22 mouse cellular contexts compared by ENCODE assay signal in the genomic region with DNA sequence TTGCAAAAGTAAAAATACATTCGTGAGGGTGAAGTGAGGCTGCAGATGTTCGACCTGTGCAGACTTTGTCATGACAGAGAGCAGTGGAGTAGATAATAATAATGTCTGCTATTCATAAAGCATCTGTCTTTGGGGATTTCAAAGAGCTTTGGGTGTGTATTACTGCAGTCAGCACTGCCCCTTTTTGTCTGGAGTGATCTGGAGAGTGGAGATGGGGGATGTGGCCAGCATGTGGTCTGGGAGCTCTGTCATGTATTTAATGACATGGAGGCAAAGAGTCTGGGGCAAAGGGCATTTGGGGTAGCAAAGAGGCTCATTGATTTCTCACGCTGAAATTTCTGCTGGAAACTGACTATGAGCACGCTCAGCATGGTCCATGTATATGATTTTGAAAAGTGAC.
DNase-seq lines count a peak whose midpoint lies in the region; ATAC-seq lines count a peak whose summit lies in the region.
"Had no signal": no experiment of that assay in that cellular context is flagged by ENCODE, and none has a peak within 500 bp of the region (broad histone marks: within the 10 kb centered on the region; RNA-seq: fewer than 3 reads in every experiment).

No protein-coding gene starts in this region.

- H3K27me3 ChIP-seq in hindbrain, embryonic 10.5 days (ENCODE audit: insufficient read depth, poor library complexity, severe bottlenecking) = no peaks in the 10 kb centered on the region
- H3K27me3 ChIP-seq in hindbrain, embryonic 13.5 days = no peaks in the 10 kb centered on the region
- H3K27me3 ChIP-seq in midbrain, embryonic 13.5 days = no peaks in the 10 kb centered on the region
- no peaks in the 10 kb centered on the region for H3K27me3 ChIP-seq in midbrain, embryonic 14.5 days (ENCODE audit: control insufficient read depth, insufficient read depth, low read length)
- H3K27me3 ChIP-seq in embryonic facial prominence, embryonic 14.5 days (replicated peaks; ENCODE audit: control insufficient read depth, insufficient read depth, low read length) = no peaks in the 10 kb centered on the region
- H3K27me3 ChIP-seq: hindbrain, embryonic 15.5 days; limb, embryonic 12.5 days; liver, embryonic 13.5 days; lung, embryonic 15.5 days; neural tube, embryonic 12.5 days had no signal

- H3K36me3 ChIP-seq in hindbrain, embryonic 10.5 days = no peaks in the 10 kb centered on the region
- no peaks in the 10 kb centered on the region for H3K36me3 ChIP-seq in hindbrain, embryonic 13.5 days
- H3K36me3 ChIP-seq in midbrain, embryonic 13.5 days = no peaks in the 10 kb centered on the region
- H3K36me3 ChIP-seq in midbrain, embryonic 14.5 days (ENCODE audit: control insufficient read depth, insufficient read depth, low read length) = no peaks in the 10 kb centered on the region
- H3K36me3 ChIP-seq in embryonic facial prominence, embryonic 14.5 days (ENCODE audit: control insufficient read depth, insufficient read depth, low read length) = no peaks in the 10 kb centered on the region
- H3K36me3 ChIP-seq: heart, embryonic 10.5 days; hindbrain, embryonic 15.5 days; limb, embryonic 12.5 days; liver, embryonic 13.5 days; lung, embryonic 15.5 days; neural tube, embryonic 12.5 days had no signal

- no peak overlapping the region for H3K9ac ChIP-seq in hindbrain, embryonic 13.5 days
- H3K9ac ChIP-seq in midbrain, embryonic 13.5 days (replicated peaks) = no peak overlapping the region
- no peak overlapping the region for H3K9ac ChIP-seq in midbrain, embryonic 14.5 days (replicated peaks; ENCODE audit: low read length)
- H3K9ac ChIP-seq in embryonic facial prominence, embryonic 14.5 days (ENCODE audit: low read depth, low read length) = no peak overlapping the region
- H3K9ac ChIP-seq: hindbrain, embryonic 15.5 days; limb, embryonic 12.5 days; liver, embryonic 13.5 days; lung, embryonic 15.5 days; neural tube, embryonic 12.5 days had no signal

- ATAC-seq in hindbrain, embryonic 13.5 days (ENCODE audit: low FRiP score) = no peak
- ATAC-seq in midbrain, embryonic 13.5 days = 0 out of 2 replicates have a peak, but pooled peaks have one; percentile 45
- ATAC-seq in midbrain, embryonic 14.5 days (ENCODE audit: low FRiP score, low TSS enrichment) = no peak
- no peak for ATAC-seq in embryonic facial prominence, embryonic 14.5 days (ENCODE audit: low read depth)
- ATAC-seq: forebrain, embryonic 16.5 days; intestine, embryonic 16.5 days had no signal

- 19% methylated on average over 4 of the region's 4 CpGs for WGBS in hindbrain, embryonic 10.5 days
- WGBS in hindbrain, embryonic 13.5 days = 12% methylated on average over 4 of the region's 4 CpGs
- WGBS in midbrain, embryonic 13.5 days = 22% methylated on average over 4 of the region's 4 CpGs
- WGBS in midbrain, embryonic 14.5 days = 21% methylated on average over 4 of the region's 4 CpGs
- WGBS in embryonic facial prominence, embryonic 14.5 days = 16% methylated on average over 4 of the region's 4 CpGs

- H3K4me1 ChIP-seq in hindbrain, embryonic 10.5 days (replicated peaks) = peaks cover 44% of the 10 kb centered on the region
- peaks cover 15% of the 10 kb centered on the region for H3K4me1 ChIP-seq in hindbrain, embryonic 13.5 days (replicated peaks)
- H3K4me1 ChIP-seq in midbrain, embryonic 13.5 days (replicated peaks) = peaks cover 18% of the 10 kb centered on the region
- H3K4me1 ChIP-seq in midbrain, embryonic 14.5 days (ENCODE audit: control insufficient read depth, insufficient read depth, low read length) = peaks cover 19% of the 10 kb centered on the region; the same call in 1 of the 2 replicates
- no peaks in the 10 kb centered on the region for H3K4me1 ChIP-seq in embryonic facial prominence, embryonic 14.5 days (ENCODE audit: control insufficient read depth, insufficient read depth, low read length)
- H3K4me1 ChIP-seq: hindbrain, embryonic 15.5 days; liver, embryonic 13.5 days; lung, embryonic 15.5 days had no signal

- DNase-seq in hindbrain, embryonic 10.5 days (ENCODE audit: low spot score) = peak; percentile 54
- no peak for DNase-seq in midbrain, embryonic 14.5 days
- peak; percentile 13 for DNase-seq in embryonic facial prominence, embryonic 14.5 days (ENCODE audit: low spot score)
- no peak for DNase-seq in adrenal gland, adult 18-20 months (ENCODE audit: low spot score in 2 of 2)
- no peak for DNase-seq in thymus, postnatal 0 days (ENCODE audit: low spot score)
- DNase-seq: B cell, adult 2 months; cerebellum, adult 8-10 months; kidney, postnatal 4 days; liver, embryonic 13.5 days; lung, postnatal 4 days; right cerebral cortex, postnatal 14 days; spleen, adult 18-20 months; thymus, postnatal 4 days had no signal

- H3K9me3 ChIP-seq in hindbrain, embryonic 10.5 days = no peaks in the 10 kb centered on the region
- H3K9me3 ChIP-seq in hindbrain, embryonic 13.5 days = no peaks in the 10 kb centered on the region
- H3K9me3 ChIP-seq in midbrain, embryonic 13.5 days = no peaks in the 10 kb centered on the region
- H3K9me3 ChIP-seq in midbrain, embryonic 14.5 days (ENCODE audit: control insufficient read depth, low read length) = no peaks in the 10 kb centered on the region
- no peaks in the 10 kb centered on the region for H3K9me3 ChIP-seq in embryonic facial prominence, embryonic 14.5 days (ENCODE audit: control insufficient read depth, low read length)
- H3K9me3 ChIP-seq: heart, embryonic 10.5 days; hindbrain, embryonic 15.5 days; limb, embryonic 12.5 days; liver, embryonic 13.5 days; lung, embryonic 15.5 days; neural tube, embryonic 12.5 days had no signal

- H3K27ac ChIP-seq in hindbrain, embryonic 10.5 days = peak overlapping the region; percentile 64
- H3K27ac ChIP-seq in hindbrain, embryonic 13.5 days = no peak overlapping the region
- no peak overlapping the region for H3K27ac ChIP-seq in midbrain, embryonic 13.5 days
- no peak overlapping the region for H3K27ac ChIP-seq in midbrain, embryonic 14.5 days (replicated peaks; ENCODE audit: low read depth, low read length)
- no peak overlapping the region for H3K27ac ChIP-seq in embryonic facial prominence, embryonic 14.5 days (replicated peaks; ENCODE audit: low read depth, low read length)
- H3K27ac ChIP-seq: heart, embryonic 10.5 days; hindbrain, embryonic 15.5 days; limb, embryonic 12.5 days; liver, embryonic 13.5 days; lung, embryonic 15.5 days; neural tube, embryonic 12.5 days had no signal

- no peak overlapping the region for H3K4me3 ChIP-seq in hindbrain, embryonic 10.5 days
- no peak overlapping the region for H3K4me3 ChIP-seq in hindbrain, embryonic 13.5 days
- H3K4me3 ChIP-seq in midbrain, embryonic 13.5 days (replicated peaks) = no peak overlapping the region
- H3K4me3 ChIP-seq in midbrain, embryonic 14.5 days (replicated peaks; ENCODE audit: low read depth, low read length) = no peak overlapping the region
- H3K4me3 ChIP-seq in embryonic facial prominence, embryonic 14.5 days (ENCODE audit: low read depth, low read length) = no peak overlapping the region
- H3K4me3 ChIP-seq: heart, embryonic 10.5 days; hindbrain, embryonic 15.5 days; limb, embryonic 12.5 days; liver, embryonic 13.5 days; lung, embryonic 15.5 days; neural tube, embryonic 12.5 days had no signal

- H3K4me2 ChIP-seq in hindbrain, embryonic 13.5 days = no peak overlapping the region
- no peak overlapping the region for H3K4me2 ChIP-seq in midbrain, embryonic 13.5 days (replicated peaks)
- no peak overlapping the region for H3K4me2 ChIP-seq in midbrain, embryonic 14.5 days (ENCODE audit: low read length)
- no peak overlapping the region for H3K4me2 ChIP-seq in embryonic facial prominence, embryonic 14.5 days (ENCODE audit: low read depth, low read length)
- H3K4me2 ChIP-seq: hindbrain, embryonic 15.5 days; limb, embryonic 12.5 days; liver, embryonic 13.5 days; lung, embryonic 15.5 days; neural tube, embryonic 12.5 days had no signal

Comparison
In these comparisons a context has a peak if more than half of its experiments do, and no peak if none do; other contexts are left out.
1. DNase-seq: peak in hindbrain, embryonic 10.5 days (single experiment) and embryonic facial prominence, embryonic 14.5 days (single experiment); none in midbrain, embryonic 14.5 days (single experiment), adrenal gland, adult 18-20 months (0 of 2) and thymus, postnatal 0 days (single experiment).